15 mouse cellular contexts compared by ENCODE assay signal in genomic region chr15:89477806-89478205, GRCm38 (mm10). TPM values are rescaled to one million over a fixed set of nuclear protein-coding genes. Genes with fewer than 3 reads are reported as not detected.
DNase-seq lines count a peak whose midpoint lies in the region; ATAC-seq and TF ChIP-seq lines count a peak whose summit lies in the region.
"Had no signal": no experiment of that assay in that cellular context is flagged by ENCODE, and none has a peak within 500 bp of the region (broad histone marks: within the 10 kb centered on the region; RNA-seq: fewer than 3 reads in every experiment).

No protein-coding gene starts in this region.

- H3K27me3 ChIP-seq in heart, embryonic 16.5 days (ENCODE audit: control insufficient read depth, insufficient read depth, low read length) = no peaks in the 10 kb centered on the region
- H3K27me3 ChIP-seq in heart, embryonic 11.5 days (ENCODE audit: control insufficient read depth, insufficient read depth, low read length) = no peaks in the 10 kb centered on the region
- H3K27me3 ChIP-seq in ES-Bruce4 (ENCODE audit: control insufficient read depth, insufficient read depth, low read length, poor library complexity, severe bottlenecking) = no peaks in the 10 kb centered on the region
- H3K27me3 ChIP-seq in neural tube, embryonic 15.5 days (replicated peaks) = no peaks in the 10 kb centered on the region
- H3K27me3 ChIP-seq: heart, embryonic 12.5 days; neural tube, embryonic 12.5 days had no signal

- no peak overlapping the region for H3K4me3 ChIP-seq in heart, embryonic 16.5 days (ENCODE audit: low read length)
- no peak overlapping the region for H3K4me3 ChIP-seq in heart, embryonic 11.5 days (ENCODE audit: low read depth, low read length)
- no peak overlapping the region for H3K4me3 ChIP-seq in layer of hippocampus, adult 2 months
- peak overlapping the region; percentile 13; the same call in 1 of the 2 replicates for H3K4me3 ChIP-seq in ES-Bruce4 (ENCODE audit: low read depth, low read length)
- no peak overlapping the region for H3K4me3 ChIP-seq in neural tube, embryonic 15.5 days (replicated peaks)
- H3K4me3 ChIP-seq: heart, embryonic 12.5 days; neural tube, embryonic 12.5 days had no signal

- H3K27ac ChIP-seq in heart, embryonic 16.5 days (ENCODE audit: low read length) = peak overlapping the region; percentile 25; the same call in 1 of the 2 replicates
- H3K27ac ChIP-seq in heart, embryonic 11.5 days (ENCODE audit: low read depth, low read length) = no peak overlapping the region
- 0 out of 2 replicates have a peak overlapping the region, but pooled peaks have one; percentile 43 for H3K27ac ChIP-seq in layer of hippocampus, adult 2 months
- H3K27ac ChIP-seq in ES-Bruce4 (ENCODE audit: insufficient read depth, low read length) = peak overlapping the region; percentile 68
- no peak overlapping the region for H3K27ac ChIP-seq in neural tube, embryonic 15.5 days (replicated peaks)
- H3K27ac ChIP-seq: neural tube, embryonic 12.5 days had no signal

- DNase-seq in cerebellum, adult 11 months = peak; percentile 18
- no peak for DNase-seq in cerebellum, adult 8-10 months
- no peak for DNase-seq in layer of hippocampus, adult 2 months (ENCODE audit: low spot score in 2 of 2)
- no peak for DNase-seq in layer of hippocampus, postnatal 14 days (ENCODE audit: low spot score in 2 of 2)
- DNase-seq: cerebellum, adult 18-20 months; right cerebral cortex, postnatal 25 days; thymus, postnatal 36 days had no signal

- WGBS in heart, embryonic 16.5 days = 56% methylated on average over 8 of the region's 8 CpGs
- 46% methylated on average over 8 of the region's 8 CpGs for WGBS in heart, embryonic 11.5 days (ENCODE audit: insufficient replicate concordance)
- 45% methylated on average over 8 of the region's 8 CpGs for WGBS in neural tube, embryonic 15.5 days

- peaks cover 15% of the 10 kb centered on the region for H3K4me1 ChIP-seq in heart, embryonic 16.5 days (ENCODE audit: control insufficient read depth, insufficient read depth, low read length)
- peaks cover 9% of the 10 kb centered on the region for H3K4me1 ChIP-seq in heart, embryonic 11.5 days (ENCODE audit: control insufficient read depth, insufficient read depth, low read length)
- peaks cover 5% of the 10 kb centered on the region for H3K4me1 ChIP-seq in ES-Bruce4 (ENCODE audit: control insufficient read depth, insufficient read depth, low read length)
- H3K4me1 ChIP-seq in neural tube, embryonic 15.5 days = peaks cover 30% of the 10 kb centered on the region

- H3K4me2 ChIP-seq in heart, embryonic 16.5 days (ENCODE audit: low read depth, low read length) = no peak overlapping the region
- H3K4me2 ChIP-seq in heart, embryonic 11.5 days = no peak overlapping the region
- H3K4me2 ChIP-seq in neural tube, embryonic 15.5 days = no peak overlapping the region

- no peak for ATAC-seq in heart, embryonic 16.5 days (replicated peaks; ENCODE audit: extremely low read depth, insufficient read depth, low FRiP score)
- ATAC-seq in heart, embryonic 11.5 days (replicated peaks; ENCODE audit: insufficient number of reproducible peaks, low FRiP score, low TSS enrichment) = no peak
- no peak for ATAC-seq in neural tube, embryonic 15.5 days (ENCODE audit: low FRiP score)
- ATAC-seq: forebrain, embryonic 14.5 days had no signal

- no peaks in the 10 kb centered on the region; the same call in 1 of the 2 replicates for H3K9me3 ChIP-seq in heart, embryonic 16.5 days (replicated peaks; ENCODE audit: control insufficient read depth, low read length)
- no peaks in the 10 kb centered on the region for H3K9me3 ChIP-seq in heart, embryonic 11.5 days (replicated peaks; ENCODE audit: control insufficient read depth, low read length)
- H3K9me3 ChIP-seq in ES-Bruce4 (replicated peaks; ENCODE audit: control insufficient read depth, insufficient read depth, low read length, poor library complexity, severe bottlenecking) = no peaks in the 10 kb centered on the region
- H3K9me3 ChIP-seq in neural tube, embryonic 15.5 days (replicated peaks) = no peaks in the 10 kb centered on the region
- H3K9me3 ChIP-seq: neural tube, embryonic 12.5 days had no signal

- TF ChIP-seq EP300 in ES-Bruce4 (IDR thresholded peaks at IDR 0.05; ENCODE audit: insufficient read depth, low read depth, low read length) = 0 out of 2 replicates have a peak, but pooled peaks have one; percentile 13

- TF ChIP-seq CTCF in layer of hippocampus, adult 2 months (conservative IDR thresholded peaks at IDR 0.05) = no peak
- TF ChIP-seq CTCF in ES-Bruce4 (IDR thresholded peaks at IDR 0.05; ENCODE audit: low read depth, low read length) = no peak

- no peaks in the 10 kb centered on the region for H3K36me3 ChIP-seq in heart, embryonic 16.5 days (ENCODE audit: control insufficient read depth, insufficient read depth)
- H3K36me3 ChIP-seq in heart, embryonic 11.5 days (ENCODE audit: control insufficient read depth, insufficient read depth, low read length) = no peaks in the 10 kb centered on the region
- H3K36me3 ChIP-seq in ES-Bruce4 (ENCODE audit: control insufficient read depth, insufficient read depth, low read length, poor library complexity, severe bottlenecking) = no peaks in the 10 kb centered on the region
- no peaks in the 10 kb centered on the region for H3K36me3 ChIP-seq in neural tube, embryonic 15.5 days
- H3K36me3 ChIP-seq: heart, embryonic 12.5 days; neural tube, embryonic 12.5 days had no signal

- TF ChIP-seq POLR2A in ES-Bruce4 (IDR thresholded peaks at IDR 0.05; ENCODE audit: insufficient read depth, low read length) = no peak

- H3K9ac ChIP-seq in heart, embryonic 16.5 days (ENCODE audit: low read length) = no peak overlapping the region
- H3K9ac ChIP-seq in heart, embryonic 11.5 days (ENCODE audit: low read depth, low read length) = no peak overlapping the region
- peak overlapping the region; percentile 3 for H3K9ac ChIP-seq in ES-Bruce4 (ENCODE audit: low read depth, poor library complexity, severe bottlenecking)
- no peak overlapping the region for H3K9ac ChIP-seq in neural tube, embryonic 15.5 days (replicated peaks)
- H3K9ac ChIP-seq: heart, embryonic 12.5 days; neural tube, embryonic 12.5 days had no signal

RNA-seq across cellular contexts. Expression of gene Arsa, which starts 0.6 kb away (rescaled TPM):
- 15.9 and 17.3 TPM in 2 replicates for polyA plus RNA-seq in heart, embryonic 16.5 days (2015; fragmentation: Nextera tagmentation; extraction: Ambion mirVana)
- 9.4 TPM in 2 replicates for polyA plus RNA-seq in heart, embryonic 11.5 days (2014; fragmentation: Nextera tagmentation; extraction: Ambion mirVana)
- total RNA-seq in layer of hippocampus, adult 2 months (2021) = 10 to 100 TPM; 29.2 to 31.4 TPM
- total RNA-seq in layer of hippocampus, postnatal 14 days (2021) = 10 to 100 TPM; 29.1 to 31.5 TPM
- polyA plus RNA-seq in ES-Bruce4 (2011; ENCODE audit: insufficient read depth, insufficient read length, low read depth, missing spikeins) = 17.9 and 24.9 TPM in 2 replicates
- polyA plus RNA-seq in neural tube, embryonic 15.5 days (2015; fragmentation: Nextera tagmentation; extraction: Ambion mirVana) = 27.4 and 29.2 TPM in 2 replicates

RNA-seq across cellular contexts. Expression of gene Shank3, which starts 21.6 kb away (rescaled TPM):
- polyA plus RNA-seq in heart, embryonic 16.5 days (2015; fragmentation: Nextera tagmentation; extraction: Ambion mirVana) = 1.6 and 2.0 TPM in 2 replicates
- 2.1 and 2.7 TPM in 2 replicates for polyA plus RNA-seq in heart, embryonic 11.5 days (2014; fragmentation: Nextera tagmentation; extraction: Ambion mirVana)
- 100 to 1,000 TPM; 243 to 251 TPM for total RNA-seq in layer of hippocampus, adult 2 months (2021)
- 100 to 1,000 TPM; 271 to 274 TPM for total RNA-seq in layer of hippocampus, postnatal 14 days (2021)
- 4.4 and 5.6 TPM in 2 replicates for polyA plus RNA-seq in ES-Bruce4 (2011; ENCODE audit: insufficient read depth, insufficient read length, low read depth, missing spikeins)
- 8.9 and 9.5 TPM in 2 replicates for polyA plus RNA-seq in neural tube, embryonic 15.5 days (2015; fragmentation: Nextera tagmentation; extraction: Ambion mirVana)

RNA-seq across cellular contexts. Expression of gene Mapk8ip2, which starts 24.1 kb away (rescaled TPM):
- 0.11 and 0.29 TPM in 2 replicates for polyA plus RNA-seq in heart, embryonic 16.5 days (2015; fragmentation: Nextera tagmentation; extraction: Ambion mirVana)
- polyA plus RNA-seq in heart, embryonic 11.5 days (2014; fragmentation: Nextera tagmentation; extraction: Ambion mirVana) = 0.19 and 0.68 TPM in 2 replicates
- 100 to 1,000 TPM; 254 to 279 TPM for total RNA-seq in layer of hippocampus, adult 2 months (2021)
- 100 to 1,000 TPM; 195 to 198 TPM for total RNA-seq in layer of hippocampus, postnatal 14 days (2021)
- 4.2 and 4.9 TPM in 2 replicates for polyA plus RNA-seq in ES-Bruce4 (2011; ENCODE audit: insufficient read depth, insufficient read length, low read depth, missing spikeins)
- polyA plus RNA-seq in neural tube, embryonic 15.5 days (2015; fragmentation: Nextera tagmentation; extraction: Ambion mirVana) = 73.0 and 85.4 TPM in 2 replicates

RNA-seq across cellular contexts. Expression of gene Chkb, which starts 48.1 kb away (rescaled TPM):
- polyA plus RNA-seq in heart, embryonic 16.5 days (2015; fragmentation: Nextera tagmentation; extraction: Ambion mirVana) = 80.5 and 84.9 TPM in 2 replicates
- 67.6 and 68.1 TPM in 2 replicates for polyA plus RNA-seq in heart, embryonic 11.5 days (2014; fragmentation: Nextera tagmentation; extraction: Ambion mirVana)
- 10 to 100 TPM; 38.9 to 48.2 TPM for total RNA-seq in layer of hippocampus, adult 2 months (2021)
- 10 to 100 TPM; 44.3 to 50.0 TPM for total RNA-seq in layer of hippocampus, postnatal 14 days (2021)
- polyA plus RNA-seq in ES-Bruce4 (2011; ENCODE audit: insufficient read depth, insufficient read length, low read depth, missing spikeins) = 41.3 and 45.7 TPM in 2 replicates
- polyA plus RNA-seq in neural tube, embryonic 15.5 days (2015; fragmentation: Nextera tagmentation; extraction: Ambion mirVana) = 79.8 and 92.8 TPM in 2 replicates

RNA-seq across cellular contexts. Expression of gene Gm44502, which starts 48.3 kb away (rescaled TPM):
- 0.19 and 0.35 TPM in 2 replicates for polyA plus RNA-seq in heart, embryonic 16.5 days (2015; fragmentation: Nextera tagmentation; extraction: Ambion mirVana)
- 0.86 TPM in 1 of 2 replicates, not detected in the other for polyA plus RNA-seq in heart, embryonic 11.5 days (2014; fragmentation: Nextera tagmentation; extraction: Ambion mirVana)
- under 1 TPM in 1 of 2 experiments, not detected in 1; 0.66 TPM for total RNA-seq in layer of hippocampus, adult 2 months (2021)
- not detected for total RNA-seq in layer of hippocampus, postnatal 14 days (2021)
- not detected in 2 replicates for polyA plus RNA-seq in ES-Bruce4 (2011; ENCODE audit: insufficient read depth, insufficient read length, low read depth, missing spikeins)
- polyA plus RNA-seq in neural tube, embryonic 15.5 days (2015; fragmentation: Nextera tagmentation; extraction: Ambion mirVana) = 0.36 TPM in 1 of 2 replicates, not detected in the other
- polyA plus RNA-seq: forebrain, embryonic 14.5 days; limb, embryonic 11.5 days; neural tube, embryonic 12.5 days had no signal

Comparison
In these comparisons a context has a peak if more than half of its experiments do, and no peak if none do; other contexts are left out.
1. H3K27ac ChIP-seq: peak in heart, embryonic 16.5 days (single experiment), layer of hippocampus, adult 2 months (single experiment) and ES-Bruce4 (single experiment); none in heart, embryonic 11.5 days (single experiment) and neural tube, embryonic 15.5 days (single experiment).
2. RNA of gene Mapk8ip2, which starts 24.1 kb away (polyA plus RNA-seq): 73.0 to 85.4 TPM in neural tube, embryonic 15.5 days; 4.2 to 4.9 TPM in ES-Bruce4, 0.19 to 0.68 TPM in heart, embryonic 11.5 days and 0.11 to 0.29 TPM in heart, embryonic 16.5 days; every median in the first group is over 10 times any median in the second.